Mouse (Mus musculus) embryonic fibroblast, embryonic 13.5 days (primary cell): Measurements from ENCODE around the gene Txn1. TPM values are rescaled to one million over a fixed set of nuclear protein-coding genes. Genes with fewer than 3 reads are reported as not detected.

ENCODE experiments used
- H3K27ac ChIP-seq: 2 replicates; pipeline ENCODE4 v1.5.1; 2012; ENCODE audit warnings: low read length, control low read depth, inconsistent platforms; ENCODE audit not compliant: insufficient read depth
- H3K4me1 ChIP-seq: 2 replicates; pipeline ENCODE4 v1.6.1; 2011; ENCODE audit warnings: low read length; ENCODE audit not compliant: control insufficient read depth, insufficient read depth
- H3K4me3 ChIP-seq: 2 replicates; pipeline ENCODE4 v1.5.1; 2011; ENCODE audit warnings: mild to moderate bottlenecking, control low read depth, low read length; ENCODE audit not compliant: insufficient read depth
- CTCF ChIP-seq: IDR thresholded peaks from 2 replicates; pipeline ENCODE4 v1.5.1; 2011; ENCODE audit warnings: mild to moderate bottlenecking, control low read depth, low read length, moderate library complexity, borderline replicate concordance; ENCODE audit not compliant: insufficient read depth
- POLR2A ChIP-seq: IDR thresholded peaks from 2 replicates; pipeline ENCODE4 v1.6.1; 2011; ENCODE audit warnings: low read depth, mild to moderate bottlenecking, control low read depth, low read length, moderate library complexity
- polyA plus RNA-seq: library from polyadenylated mRNA; stranded (reverse); fragments of >200 nt; gene quantifications from 2 replicates; pipeline ENCODE4 v1.2.4, GENCODE M21; 2011; ENCODE audit warnings: low read depth; ENCODE audit not compliant: missing spikeins, insufficient read length

Txn1 gene
- polyA plus RNA-seq, 1 experiment: 295 TPM

DNA sequence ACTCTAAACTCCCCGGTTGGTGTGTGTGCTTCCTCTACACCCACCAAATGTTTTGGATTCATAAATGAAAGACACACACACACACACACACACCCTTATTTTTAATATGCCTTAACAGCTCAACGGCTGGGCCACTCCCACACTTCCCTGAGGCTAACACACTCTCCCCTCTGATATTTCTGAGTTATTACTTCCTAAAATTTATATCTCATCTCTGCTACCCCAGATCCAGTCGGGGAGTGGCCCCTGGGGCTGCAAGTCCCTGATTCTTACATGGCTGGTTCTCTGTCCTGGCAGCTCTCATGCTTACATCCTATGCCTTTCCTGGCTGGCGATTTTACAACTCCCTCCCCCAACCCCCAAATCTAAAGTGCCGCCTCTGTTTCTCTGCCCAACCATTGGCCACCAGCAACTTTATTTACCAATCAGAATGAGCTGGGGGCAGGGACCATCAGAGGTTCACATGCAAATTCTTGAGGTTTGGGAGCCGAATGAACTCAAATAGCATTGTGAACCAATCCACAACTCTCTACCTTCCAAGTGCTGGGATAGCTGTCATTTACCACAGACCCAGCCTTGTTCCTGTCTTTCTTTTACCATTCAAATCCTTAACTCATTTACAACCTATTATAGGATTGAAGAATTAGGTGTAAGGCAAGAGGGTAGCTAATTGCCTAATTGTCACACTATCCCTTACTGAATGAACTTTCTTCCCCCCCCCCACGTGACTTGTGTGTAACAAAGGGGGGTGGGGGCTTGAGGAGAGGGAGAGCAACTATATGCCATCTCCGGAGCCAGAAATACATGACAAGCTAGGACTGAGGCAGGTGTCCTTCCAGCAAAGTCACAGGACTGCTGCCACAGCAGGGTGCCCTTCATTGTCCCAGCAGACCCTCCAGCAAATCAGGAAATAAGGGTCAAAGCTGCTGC is 36.5 kb downstream of the Txn1 start:
- H3K4me3 ChIP-seq: no peak overlapping the region
- TF ChIP-seq POLR2A (no peak), CTCF (no peak)
- no peaks in the 10 kb centered on the region for H3K4me1 ChIP-seq
- H3K27ac ChIP-seq: no peak overlapping the region

DNA sequence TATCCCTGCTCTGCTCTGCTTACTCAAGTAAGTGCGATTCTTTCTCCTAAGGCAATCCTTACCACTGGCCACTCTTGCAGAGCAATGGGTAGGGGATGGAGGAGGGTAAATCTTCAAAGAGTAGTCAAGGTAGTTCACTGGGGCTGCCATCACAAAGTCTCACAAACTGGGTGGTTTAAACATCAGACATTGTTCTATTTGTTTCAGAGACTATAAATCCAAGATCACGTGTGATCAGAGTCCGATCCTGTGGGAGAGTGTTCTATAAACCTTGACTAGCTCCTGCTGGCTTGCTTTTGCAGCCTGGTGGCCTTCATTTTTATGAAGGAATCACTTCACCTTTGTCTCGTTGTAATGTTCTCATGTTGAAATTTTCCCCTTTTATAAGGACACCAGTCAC is 39.5 kb downstream of the Txn1 start:
- H3K4me3 ChIP-seq: no peak overlapping the region
- no peaks in the 10 kb centered on the region for H3K4me1 ChIP-seq
- TF ChIP-seq CTCF: no peak
- no peak for TF ChIP-seq POLR2A
- no peak overlapping the region for H3K27ac ChIP-seq

DNA sequence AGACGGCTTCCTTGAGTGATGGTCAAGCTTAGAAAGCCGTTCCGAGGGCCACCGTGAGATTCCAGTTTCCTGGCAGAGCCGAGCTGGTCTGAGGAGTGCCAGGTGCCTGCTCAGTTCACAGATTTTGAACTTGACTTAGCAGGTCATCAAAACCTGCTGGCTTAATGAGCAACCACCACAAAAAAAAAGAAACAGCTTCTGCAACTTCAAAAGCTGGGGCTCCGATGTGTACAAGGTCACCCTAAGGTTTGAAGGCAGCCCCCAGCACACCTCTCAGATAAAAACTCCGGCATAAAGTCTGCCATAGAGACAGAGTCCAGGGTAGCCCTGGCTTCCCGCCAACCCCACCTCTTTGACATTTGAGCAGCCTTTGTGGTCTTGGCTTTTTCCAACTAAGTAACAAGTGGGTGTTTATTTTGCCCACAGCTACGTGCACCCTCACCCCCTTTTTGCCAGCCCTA is 40.0 kb downstream of the Txn1 start, which contains the start of gene D630039A03Rik:
D630039A03Rik (minus strand) TSS at position 97 of the 461 bp plus-strand sequence.
- TF ChIP-seq CTCF (no peak), POLR2A (no peak)
- Histone ChIP-seq H3K27ac (no peak within 1 kb of the TSS), H3K4me1 (no peaks in the 10 kb centered on the region), H3K4me3 (no peak within 1 kb of the TSS)

DNA sequence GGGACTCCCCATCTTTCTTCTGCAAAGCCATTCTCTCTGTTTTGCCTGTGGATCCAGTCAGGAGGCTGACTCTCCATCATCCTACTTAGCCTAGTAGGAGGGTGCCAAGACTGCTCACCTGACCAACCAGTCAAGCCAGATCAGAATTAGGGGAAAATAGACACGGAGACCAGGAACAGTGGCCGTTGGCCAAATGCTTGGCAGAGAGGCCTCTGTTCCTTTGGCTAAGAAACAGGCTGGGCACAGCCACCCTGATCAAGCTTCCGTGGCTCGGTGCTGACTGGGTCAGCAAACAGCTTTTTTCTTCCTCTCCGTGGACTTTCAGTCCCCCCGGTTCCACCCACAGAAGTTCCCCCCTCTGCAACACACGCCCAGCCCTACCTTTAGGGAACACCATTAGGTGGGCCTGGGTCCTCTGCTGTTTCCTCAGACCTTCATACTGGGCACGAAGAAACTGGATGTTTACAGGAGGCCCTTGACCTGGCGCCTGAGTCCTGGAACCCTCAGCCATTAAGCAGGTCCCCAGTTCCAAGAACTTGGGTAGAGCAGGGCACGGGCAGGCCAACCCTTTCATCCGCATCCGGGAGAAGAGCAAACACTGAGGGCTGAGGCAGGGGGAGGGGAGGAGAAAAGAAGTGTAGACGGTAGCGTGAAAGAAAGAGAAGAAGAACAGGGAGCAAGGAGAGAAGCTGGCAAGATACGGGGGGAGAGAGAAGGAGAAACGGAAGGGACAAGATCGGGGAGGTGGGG is 40.8 kb downstream of the Txn1 start:
- no peak overlapping the region for H3K4me3 ChIP-seq
- TF ChIP-seq POLR2A (no peak), CTCF (no peak)
- no peak overlapping the region for H3K27ac ChIP-seq
- H3K4me1 ChIP-seq: no peaks in the 10 kb centered on the region

DNA sequence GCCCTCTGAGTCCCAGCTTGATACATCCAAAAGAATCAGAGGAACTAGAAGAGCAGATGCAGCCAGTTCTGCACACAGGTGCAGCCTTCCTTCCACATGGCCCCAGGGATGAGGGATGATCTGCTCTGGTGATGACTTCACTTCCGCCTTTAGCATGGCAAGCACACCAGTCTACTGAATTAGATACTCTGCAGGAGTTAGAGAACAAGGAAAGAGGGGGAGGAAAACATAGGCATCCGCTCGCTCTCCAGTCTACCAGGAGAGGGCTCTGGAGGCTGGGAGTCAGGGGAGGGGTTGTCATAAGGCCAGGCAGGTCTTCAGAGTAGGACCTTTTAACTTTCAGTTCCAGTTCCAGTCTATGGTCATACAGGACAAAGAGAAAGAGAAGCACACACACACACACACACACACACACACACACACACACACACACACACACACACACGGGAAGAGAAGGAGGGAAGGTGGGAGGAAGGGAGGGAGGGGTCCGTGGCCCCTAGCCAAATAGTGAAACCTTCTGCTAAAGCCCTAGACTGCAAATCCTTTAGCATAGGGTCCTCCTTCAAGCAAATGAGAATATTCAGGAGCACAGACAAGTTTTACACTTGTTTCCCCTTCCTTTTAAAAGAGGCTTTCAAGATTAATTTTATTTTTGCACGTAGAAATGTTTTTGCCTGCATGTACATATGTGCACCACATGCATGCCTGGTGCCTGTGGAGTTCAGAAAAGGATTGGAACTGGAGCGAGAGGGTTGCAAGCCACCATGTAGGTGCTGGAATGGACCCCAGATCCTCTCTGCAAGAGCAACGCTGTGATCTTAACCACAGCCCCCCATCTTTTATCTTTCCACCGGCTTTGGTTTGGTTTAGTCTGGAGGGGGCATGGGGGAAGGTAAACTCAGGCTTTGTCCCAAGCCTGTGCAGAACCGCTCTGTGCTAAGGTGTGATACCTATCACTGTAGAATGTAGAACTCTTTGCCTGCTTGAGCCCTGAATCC is 41.7 kb downstream of the Txn1 start:
- no peaks in the 10 kb centered on the region for H3K4me1 ChIP-seq
- no peak overlapping the region for H3K4me3 ChIP-seq
- no peak for TF ChIP-seq POLR2A
- no peak for TF ChIP-seq CTCF
- H3K27ac ChIP-seq: no peak overlapping the region

DNA sequence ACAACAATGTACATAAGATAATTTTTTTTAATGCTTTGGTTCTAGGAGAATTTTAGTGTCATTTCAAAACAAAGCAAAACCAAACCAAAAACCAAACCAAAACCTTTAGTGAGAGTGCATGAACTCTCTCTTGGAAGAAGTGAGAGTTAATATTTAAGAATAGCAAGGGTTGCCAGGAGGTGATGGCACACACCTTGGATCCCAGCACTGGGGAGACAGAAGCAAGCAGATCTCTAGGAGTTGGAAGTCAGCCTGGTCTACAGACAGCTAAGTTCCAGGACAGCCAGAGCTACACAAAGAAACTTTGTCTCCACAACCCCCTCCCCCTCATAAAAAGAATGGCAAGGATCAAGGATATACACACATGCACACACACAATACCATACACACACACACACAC is 43.2 kb downstream of the Txn1 start:
- Histone ChIP-seq H3K27ac (no peak overlapping the region), H3K4me3 (no peak overlapping the region), H3K4me1 (no peaks in the 10 kb centered on the region)
- TF ChIP-seq CTCF (no peak), POLR2A (no peak)

DNA sequence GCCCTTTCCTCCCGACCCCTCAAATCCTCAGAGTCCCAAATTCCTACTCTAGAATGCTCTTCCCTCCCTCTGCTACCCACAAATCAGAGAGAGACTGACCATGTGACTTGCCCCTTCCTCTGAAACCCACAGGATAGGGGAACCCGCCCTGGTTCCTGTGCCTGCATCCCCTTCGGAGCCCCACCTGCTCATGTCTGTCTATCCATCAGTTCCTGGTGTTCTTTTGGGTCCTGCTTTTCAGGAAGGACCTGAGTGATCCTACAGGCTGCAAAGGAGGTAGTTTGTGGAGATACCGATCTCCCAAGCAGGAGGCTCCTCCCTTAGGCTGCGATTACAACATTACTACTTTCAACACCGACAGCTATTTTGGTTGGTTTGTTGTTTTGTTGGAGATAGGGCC is 47.4 kb downstream of the Txn1 start:
- Histone ChIP-seq H3K4me3 (no peak overlapping the region), H3K4me1 (no peaks in the 10 kb centered on the region), H3K27ac (no peak overlapping the region)
- TF ChIP-seq CTCF (no peak), POLR2A (no peak)

DNA sequence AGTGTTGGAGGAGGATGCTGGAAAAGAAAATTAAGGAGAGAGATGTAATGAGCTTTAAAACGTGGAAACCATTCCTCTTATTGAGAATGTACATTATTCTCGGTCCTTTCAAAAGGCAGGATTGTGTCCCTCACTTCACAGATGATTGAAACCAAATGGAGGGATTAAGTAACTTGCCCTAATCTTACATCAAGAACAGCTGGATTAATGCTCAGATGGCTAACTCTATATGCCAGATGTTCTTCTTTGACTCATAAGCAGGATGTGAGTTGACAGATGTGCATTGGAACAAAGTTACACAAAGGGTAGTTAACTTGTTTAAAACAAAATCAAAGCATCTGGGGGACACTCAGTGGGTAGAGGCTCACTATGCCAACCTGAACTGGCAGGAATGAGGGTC is 49.5 kb downstream of the Txn1 start:
- no peak for TF ChIP-seq POLR2A
- TF ChIP-seq CTCF: no peak
- Histone ChIP-seq H3K4me1 (no peaks in the 10 kb centered on the region), H3K4me3 (no peak overlapping the region), H3K27ac (no peak overlapping the region)

DNA sequence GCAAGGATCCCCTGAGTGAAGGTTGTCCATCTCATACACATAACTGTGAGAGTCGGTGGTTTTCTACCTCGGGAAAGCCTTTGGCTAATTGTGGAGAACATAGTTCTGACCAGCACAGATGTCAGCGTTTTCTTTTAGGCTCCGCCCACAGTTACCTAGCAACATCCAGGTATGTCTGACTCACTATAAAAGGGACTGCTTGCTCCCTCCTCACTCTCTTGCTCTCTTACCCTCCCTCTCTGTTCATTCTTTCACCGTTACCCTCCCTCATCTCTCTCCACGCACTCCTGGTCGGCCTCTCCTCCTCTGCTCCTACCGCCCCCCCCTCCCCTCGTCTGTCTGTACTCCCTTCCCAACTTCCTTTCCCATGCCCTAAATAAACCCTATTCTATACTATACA is 51.6 kb downstream of the Txn1 start:
- TF ChIP-seq POLR2A: no peak
- TF ChIP-seq CTCF: no peak
- no peak overlapping the region for H3K4me3 ChIP-seq
- H3K4me1 ChIP-seq: no peaks in the 10 kb centered on the region
- no peak overlapping the region for H3K27ac ChIP-seq
